Mouse (Mus musculus) megakaryocyte, embryonic 14.5 days (primary cell): Measurements from ENCODE around the gene Gm45015. TPM values are rescaled to one million over a fixed set of nuclear protein-coding genes. Genes with fewer than 3 reads are reported as not detected.

Experiments
- H3K27me3 ChIP-seq: replicated peaks from 2 replicates; pipeline ENCODE3; 2012; ENCODE audit warnings: inconsistent platforms
- H3K36me3 ChIP-seq: replicated peaks from 2 replicates; pipeline ENCODE3; 2012; ENCODE audit warnings: low read length, inconsistent platforms, mixed read lengths
- H3K4me1 ChIP-seq: 2 replicates; pipeline ENCODE4 v1.6.1; 2012; ENCODE audit warnings: inconsistent platforms
- H3K4me3 ChIP-seq: replicated peaks from 2 replicates; pipeline ENCODE3; 2012; ENCODE audit warnings: moderate library complexity, mild to moderate bottlenecking, inconsistent platforms
- H3K9me3 ChIP-seq: 2 replicates; pipeline ENCODE4 v1.6.1; 2012; ENCODE audit warnings: inconsistent platforms
- FLI1 ChIP-seq: IDR thresholded peaks from 2 replicates; pipeline ENCODE4 v1.6.1; 2012; ENCODE audit warnings: low read length, inconsistent platforms, mixed read lengths
- GATA1 ChIP-seq: IDR thresholded peaks from 3 replicates; pipeline ENCODE4 v1.6.1; 2012; ENCODE audit warnings: mixed read lengths, low read length, inconsistent platforms, borderline replicate concordance
- polyA plus RNA-seq: library from polyadenylated mRNA; stranded (reverse); fragments of >175 nt; gene quantifications from 2 replicates; pipeline ENCODE4 v1.2.3, GENCODE M21; 2012; ENCODE audit warnings: low replicate concordance; ENCODE audit not compliant: insufficient read depth

The Gm45015 gene
- polyA plus RNA-seq, result not detected in 2 replicates

DNA sequence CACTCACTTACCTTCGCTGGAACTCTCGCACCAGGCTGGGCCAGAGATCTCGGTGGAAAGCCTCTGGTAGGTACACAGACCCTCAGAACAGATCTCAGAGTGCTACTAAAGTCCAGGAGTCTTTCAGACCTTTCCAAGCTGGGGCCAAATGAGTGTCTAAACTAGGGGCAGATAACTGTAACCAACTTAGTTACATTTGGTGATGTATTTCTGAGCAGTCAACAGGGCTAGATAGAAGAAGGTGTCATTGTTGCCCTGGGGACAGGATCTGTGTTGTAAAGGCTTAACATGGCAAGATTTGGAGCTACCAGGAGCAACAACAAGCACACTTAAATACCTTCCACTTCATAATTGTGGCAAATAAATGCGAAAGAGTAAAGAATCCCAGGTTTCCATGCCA, at the start of gene Gm45015:
Gene Gm45015, minus strand, starts transcription at position 101 of the 400 bp plus-strand sequence.
- H3K9me3 ChIP-seq, result no peaks in the 10 kb centered on the region
- no peaks in the 10 kb centered on the region for H3K36me3 ChIP-seq
- H3K4me3 ChIP-seq, result no peak within 1 kb of the TSS
- TF ChIP-seq FLI1, result no peak
- peaks cover 26% of the 10 kb centered on the region for H3K27me3 ChIP-seq
- H3K4me1 ChIP-seq, result peaks cover 11% of the 10 kb centered on the region

- no peak overlapping the region for H3K4me3 ChIP-seq
- H3K9me3 ChIP-seq, result peaks cover 10% of the 10 kb centered on the region; the same call in 1 of the 2 replicates
- no peaks in the 10 kb centered on the region for H3K36me3 ChIP-seq
- peaks cover 8% of the 10 kb centered on the region for H3K4me1 ChIP-seq
- peaks cover 16% of the 10 kb centered on the region for H3K27me3 ChIP-seq
- TF ChIP-seq FLI1 (no peak), GATA1 (no peak)
These were observed 48.3 kb upstream of the Gm45015 start for GRCm38 (mm10) chrX:73384924-73385323.

DNA sequence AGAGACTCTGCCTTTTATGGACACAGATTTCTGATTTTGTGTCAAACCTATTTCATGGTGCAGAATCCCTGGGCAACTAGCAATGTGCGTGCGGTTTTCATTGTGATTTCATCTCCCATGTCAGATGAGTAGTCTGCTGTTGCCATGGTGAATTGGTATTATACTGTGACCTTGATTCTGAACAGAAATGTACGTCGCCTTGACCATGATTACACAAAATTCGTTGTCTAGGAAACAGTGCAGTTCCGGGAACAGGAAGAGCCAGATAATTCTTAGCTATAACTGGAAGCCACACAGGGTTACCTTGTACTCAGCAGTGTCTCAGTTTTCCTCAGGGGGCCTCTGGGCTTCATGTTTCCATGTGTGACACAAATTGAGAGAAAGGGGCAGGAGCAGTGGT, 47.8 kb upstream of the Gm45015 start:
- peaks cover 8% of the 10 kb centered on the region for H3K4me1 ChIP-seq
- H3K36me3 ChIP-seq, result no peaks in the 10 kb centered on the region
- H3K9me3 ChIP-seq, result peaks cover 10% of the 10 kb centered on the region; the same call in 1 of the 2 replicates
- TF ChIP-seq FLI1 (no peak), GATA1 (no peak)
- no peak overlapping the region for H3K4me3 ChIP-seq
- H3K27me3 ChIP-seq, result peaks cover 16% of the 10 kb centered on the region

GRCm38 (mm10) chrX:73363291-73363690, 26.7 kb upstream of the Gm45015 start:
- TF ChIP-seq FLI1 (no peak), GATA1 (no peak)
- peaks cover 15% of the 10 kb centered on the region for H3K27me3 ChIP-seq
- H3K9me3 ChIP-seq, result no peaks in the 10 kb centered on the region
- no peak overlapping the region for H3K4me3 ChIP-seq
- no peaks in the 10 kb centered on the region for H3K4me1 ChIP-seq
- H3K36me3 ChIP-seq, result peaks cover 16% of the 10 kb centered on the region

DNA sequence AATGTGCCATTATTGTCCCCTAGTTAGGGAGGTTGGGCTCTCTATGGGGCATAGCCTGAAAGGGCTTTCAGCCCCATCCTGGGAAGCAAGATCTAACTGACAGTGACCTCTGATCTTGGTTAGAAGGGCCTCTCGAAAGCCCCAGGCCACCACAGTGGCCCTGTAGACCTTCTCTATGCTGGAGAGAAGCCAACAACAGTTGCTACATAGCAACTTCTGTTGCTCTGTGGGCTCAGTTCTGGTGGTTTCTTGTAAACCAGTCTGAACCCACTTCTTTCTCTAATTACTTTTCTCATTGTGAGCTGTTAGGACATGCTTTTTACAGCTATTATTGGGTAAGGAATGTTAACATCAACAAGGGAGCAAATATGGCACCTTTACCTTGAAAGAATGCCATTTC, 20.1 kb upstream of the Gm45015 start:
- Histone ChIP-seq H3K4me1 (no peaks in the 10 kb centered on the region), H3K36me3 (peaks cover 75% of the 10 kb centered on the region), H3K9me3 (peaks cover 7% of the 10 kb centered on the region), H3K27me3 (peaks cover 36% of the 10 kb centered on the region), H3K4me3 (no peak overlapping the region)
- no peak for TF ChIP-seq FLI1
- no peak for TF ChIP-seq GATA1

DNA sequence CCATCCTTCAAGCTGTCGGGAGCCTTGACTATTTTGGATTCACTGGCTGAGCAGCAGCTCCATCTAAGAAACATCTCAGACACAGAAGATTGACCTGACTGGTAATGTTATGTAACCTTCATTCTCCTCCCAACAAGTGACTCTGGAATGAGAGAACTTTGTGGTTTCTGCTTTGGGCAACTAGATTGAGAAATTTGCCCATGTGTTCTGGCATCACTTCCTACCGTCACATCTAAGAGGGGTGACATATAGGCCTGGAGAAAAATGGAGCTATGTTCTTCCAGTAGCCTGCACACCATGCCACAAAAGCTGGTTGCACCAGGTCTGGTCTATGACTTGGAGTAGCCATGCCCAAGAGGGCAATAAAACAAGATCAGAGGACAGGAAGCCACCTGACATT, 19.5 kb upstream of the Gm45015 start:
- TF ChIP-seq GATA1, result no peak
- no peak for TF ChIP-seq FLI1
- Histone ChIP-seq H3K27me3 (peaks cover 35% of the 10 kb centered on the region), H3K4me3 (no peak overlapping the region), H3K36me3 (peaks cover 81% of the 10 kb centered on the region), H3K9me3 (peaks cover 7% of the 10 kb centered on the region), H3K4me1 (peaks cover 2% of the 10 kb centered on the region; the same call in 1 of the 2 replicates)

GRCm38 (mm10) chrX:73344346-73344745, 7.7 kb upstream of the Gm45015 start:
- H3K36me3 ChIP-seq, result peaks cover 17% of the 10 kb centered on the region
- TF ChIP-seq FLI1, result no peak
- no peak for TF ChIP-seq GATA1
- peaks cover 9% of the 10 kb centered on the region for H3K27me3 ChIP-seq
- H3K4me1 ChIP-seq, result peaks cover 22% of the 10 kb centered on the region
- H3K9me3 ChIP-seq, result no peaks in the 10 kb centered on the region
- no peak overlapping the region for H3K4me3 ChIP-seq

DNA sequence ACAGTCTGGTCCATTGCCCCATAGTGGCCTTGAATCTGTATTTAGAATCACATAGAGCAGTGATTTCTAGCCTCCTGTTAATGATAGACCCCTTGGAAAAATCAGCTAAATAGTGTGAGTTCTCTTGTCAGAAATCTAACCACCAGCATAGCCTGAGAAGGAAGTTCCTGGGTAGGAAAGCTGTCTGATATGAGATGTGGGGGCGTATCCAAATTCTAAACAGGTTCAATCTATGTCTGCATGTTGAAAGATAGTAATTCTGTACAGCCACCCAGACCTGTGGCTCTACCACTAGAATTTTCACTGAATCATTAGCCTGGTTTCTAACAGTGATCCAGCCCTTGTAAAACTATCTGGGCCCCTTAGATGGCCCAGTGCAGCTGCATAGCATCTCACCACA, 7.2 kb upstream of the Gm45015 start:
- Histone ChIP-seq H3K9me3 (no peaks in the 10 kb centered on the region), H3K27me3 (peaks cover 9% of the 10 kb centered on the region), H3K4me3 (peak overlapping the region; percentile 97), H3K36me3 (peaks cover 17% of the 10 kb centered on the region), H3K4me1 (peaks cover 22% of the 10 kb centered on the region)
- no peak for TF ChIP-seq GATA1
- TF ChIP-seq FLI1, result no peak

DNA sequence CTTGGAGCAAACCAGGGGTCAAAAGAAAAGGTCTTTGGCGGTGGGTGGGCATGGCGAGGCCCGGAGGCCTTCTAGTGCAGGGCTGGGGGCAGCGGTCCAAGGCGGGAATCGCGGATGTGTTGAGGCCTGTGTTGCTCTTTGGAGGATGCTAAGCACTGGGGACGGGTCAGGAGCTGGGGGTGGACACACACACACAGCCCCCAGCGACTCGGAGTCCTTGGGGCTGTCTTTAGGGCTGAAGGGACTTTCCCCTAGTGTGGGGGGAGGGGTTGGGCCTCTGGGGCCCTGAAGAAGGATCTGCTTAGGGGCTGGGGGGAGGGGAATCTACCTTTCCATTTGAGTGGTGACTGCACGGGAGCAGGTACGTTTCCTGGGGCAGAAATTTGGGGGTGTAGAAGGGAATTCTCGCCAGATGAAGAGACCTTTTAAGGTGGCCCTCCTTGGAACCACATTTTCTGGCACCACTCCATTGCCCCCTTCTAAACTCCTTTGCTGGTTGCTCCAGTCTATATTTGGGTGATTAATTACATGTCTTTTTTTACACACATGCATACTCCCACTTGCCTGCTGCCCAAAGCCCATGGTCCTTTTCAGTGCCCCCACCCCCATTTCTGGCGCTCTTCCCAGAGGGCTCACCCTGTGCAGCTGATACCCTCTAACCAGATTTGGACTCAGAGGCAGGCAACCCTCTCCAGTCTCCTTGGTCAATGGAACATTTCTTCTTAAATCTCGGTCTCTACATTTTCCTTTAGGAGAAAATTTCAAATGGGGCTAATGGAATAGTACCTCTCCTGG, 6.5 kb upstream of the Gm45015 start:
- Histone ChIP-seq H3K36me3 (peaks cover 17% of the 10 kb centered on the region), H3K4me1 (peaks cover 22% of the 10 kb centered on the region), H3K4me3 (peak overlapping the region; percentile 97), H3K27me3 (peaks cover 9% of the 10 kb centered on the region), H3K9me3 (no peaks in the 10 kb centered on the region)
- TF ChIP-seq GATA1 (no peak), FLI1 (no peak)

DNA sequence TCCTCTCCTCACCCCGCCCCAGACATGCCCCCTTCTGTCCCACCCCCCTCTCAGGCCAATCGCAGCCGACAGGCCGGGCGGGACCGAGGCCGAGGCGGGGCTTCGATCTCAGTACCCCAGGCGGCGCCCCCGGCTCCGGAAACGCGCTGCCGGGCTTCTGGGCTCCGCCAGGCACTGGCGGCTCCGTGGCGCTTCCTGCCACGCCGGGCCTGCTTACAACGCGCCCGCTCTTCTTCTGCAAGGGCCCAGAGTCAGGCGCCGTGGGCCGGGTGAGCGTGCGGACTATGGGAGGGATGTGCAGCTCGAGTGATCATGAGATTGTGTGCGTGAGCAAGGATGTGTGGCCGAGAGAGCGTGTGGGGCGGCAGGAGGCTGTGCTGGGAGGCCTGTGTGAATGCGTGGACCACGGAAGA, 5.8 kb upstream of the Gm45015 start, which contains the start of gene Zfp275:
Gene Zfp275, plus strand, starts transcription at position 139 of the 413 bp plus-strand sequence.
- Histone ChIP-seq H3K4me3 (peak within 1 kb of the TSS; percentile 97), H3K36me3 (peaks cover 17% of the 10 kb centered on the region), H3K27me3 (peaks cover 9% of the 10 kb centered on the region), H3K4me1 (peaks cover 25% of the 10 kb centered on the region), H3K9me3 (no peaks in the 10 kb centered on the region)
- TF ChIP-seq FLI1 (no peak), GATA1 (no peak)
